Mouse (Mus musculus) kidney, adult 2 months (tissue): Measurements from ENCODE around the gene Myh7b.

ENCODE experiments used
- CTCF ChIP-seq: fragments of 200-500 bp; conservative IDR thresholded peaks from 2 replicates; pipeline ENCODE4 v1.5.1; 2011; ENCODE audit warnings: low read depth, mild to moderate bottlenecking, control low read depth, low read length, moderate library complexity, mixed read lengths; ENCODE audit not compliant: insufficient read depth, insufficient read length
- POLR2A ChIP-seq: fragments of 200-500 bp; IDR thresholded peaks from one replicate; pipeline ENCODE4 v1.6.1; 2011; ENCODE audit warnings: low read depth, low read length, control low read depth

GRCm38 (mm10) chr2:155613953-155614352, 2.9 kb downstream of the Myh7b start:
- TF ChIP-seq CTCF, result no peak
- TF ChIP-seq POLR2A, result no peak
